Mouse (Mus musculus) stomach, embryonic 16.5 days (tissue): ENCODE measurements around the gene Dvl3. TPM values are rescaled to one million over a fixed set of nuclear protein-coding genes. Genes with fewer than 3 reads are reported as not detected.

ENCODE experiments used
- polyA plus RNA-seq: library from polyadenylated mRNA; unstranded; fragments of >200 nt; fragmentation: Nextera tagmentation; extraction: Ambion mirVana; gene quantifications from 2 replicates; pipeline ENCODE4 v1.2.1, GENCODE M21; 2015

Dvl3 gene
- polyA plus RNA-seq, 1 experiment from 2014 or later = 17.6 TPM

Other genes starting within 250 kb of the Dvl3 start
- gene Parl, start 214.6 kb upstream of the Dvl3 start, polyA plus RNA-seq = 76.4 and 90.7 TPM in 2 replicates
- gene Cyp2ab1, start 191.6 kb upstream of the Dvl3 start, polyA plus RNA-seq = not detected in 2 replicates
- 59.9 and 60.2 TPM in 2 replicates for gene Abcc5, start 90.6 kb upstream of the Dvl3 start, polyA plus RNA-seq
- gene Eif2b5, start 18.2 kb upstream of the Dvl3 start, polyA plus RNA-seq = 93.0 and 94.7 TPM in 2 replicates
- gene Ap2m1, start 18.5 kb downstream of the Dvl3 start, polyA plus RNA-seq = 565 and 588 TPM in 2 replicates
- 55.0 and 63.1 TPM in 2 replicates for gene Abcf3, start 31.6 kb downstream of the Dvl3 start, polyA plus RNA-seq
- 3.8 and 4.2 TPM in 2 replicates for gene Vwa5b2, start 72.5 kb downstream of the Dvl3 start, polyA plus RNA-seq
- 26.0 and 30.7 TPM in 2 replicates for gene Eef1akmt4, start 94.6 kb downstream of the Dvl3 start, polyA plus RNA-seq
- gene Gm49333, start 94.6 kb downstream of the Dvl3 start, polyA plus RNA-seq = 0.14 TPM in 1 of 2 replicates, not detected in the other
- gene Alg3, start 94.8 kb downstream of the Dvl3 start, polyA plus RNA-seq = 34.0 and 38.2 TPM in 2 replicates
- 0.40 and 0.64 TPM in 2 replicates for gene Camk2n2, start 104.3 kb downstream of the Dvl3 start, polyA plus RNA-seq
- gene Ece2, start 112.8 kb downstream of the Dvl3 start, polyA plus RNA-seq = 2.4 and 2.6 TPM in 2 replicates
- 291 and 307 TPM in 2 replicates for gene Psmd2, start 134.7 kb downstream of the Dvl3 start, polyA plus RNA-seq
- 144 and 155 TPM in 2 replicates for gene Eif4g1, start 151.3 kb downstream of the Dvl3 start, polyA plus RNA-seq
- gene Fam131a, start 176.3 kb downstream of the Dvl3 start, polyA plus RNA-seq = 9.7 and 10.3 TPM in 2 replicates
- gene Polr2h, start 200.7 kb downstream of the Dvl3 start, polyA plus RNA-seq = 75.2 and 84.9 TPM in 2 replicates
- 11.6 and 12.9 TPM in 2 replicates for gene Clcn2, start 200.8 kb downstream of the Dvl3 start, polyA plus RNA-seq
- gene Chrd, start 216.1 kb downstream of the Dvl3 start, polyA plus RNA-seq = 5.2 and 5.6 TPM in 2 replicates
- gene Thpo, start 217.5 kb downstream of the Dvl3 start, polyA plus RNA-seq = 1.0 and 1.3 TPM in 2 replicates